13 mouse cellular contexts compared by ENCODE assay signal in genomic region chr2:37985690-37986222, GRCm38 (mm10).
DNase-seq lines count a peak whose midpoint lies in the region; ATAC-seq and TF ChIP-seq lines count a peak whose summit lies in the region.
"Had no signal": no experiment of that assay in that cellular context is flagged by ENCODE, and none has a peak within 500 bp of the region (broad histone marks: within the 10 kb centered on the region; RNA-seq: fewer than 3 reads in every experiment).

No protein-coding gene starts in this region.

- no peak for ATAC-seq in midbrain, embryonic 16.5 days
- no peak for ATAC-seq in midbrain, embryonic 13.5 days

- no peak for TF ChIP-seq POLR2A in embryonic fibroblast, embryonic 13.5 days (IDR thresholded peaks at IDR 0.05; ENCODE audit: low read depth, low read length)

- no peak overlapping the region for H3K9ac ChIP-seq in midbrain, embryonic 16.5 days (ENCODE audit: low read depth, low read length)
- H3K9ac ChIP-seq in midbrain, embryonic 13.5 days (replicated peaks): no peak overlapping the region
- H3K9ac ChIP-seq: hindbrain, embryonic 12.5 days had no signal

- H3K9me3 ChIP-seq in midbrain, embryonic 16.5 days (replicated peaks; ENCODE audit: control insufficient read depth, low read length, poor library complexity, severe bottlenecking): no peaks in the 10 kb centered on the region
- H3K9me3 ChIP-seq in midbrain, embryonic 13.5 days: no peaks in the 10 kb centered on the region
- H3K9me3 ChIP-seq: hindbrain, embryonic 12.5 days had no signal

- DNase-seq in gastrocnemius, adult 18-20 months (ENCODE audit: low spot score): peak; percentile 13
- DNase-seq in gastrocnemius, postnatal 10 days: no peak
- peak; percentile 48 for DNase-seq in mesoderm, embryonic 11.5 days (ENCODE audit: low read depth, low spot score)
- no peak for DNase-seq in adrenal gland, adult 18-20 months (ENCODE audit: low spot score in 2 of 2)
- DNase-seq in spleen, postnatal 14 days (ENCODE audit: low spot score in 2 of 2): no peak
- DNase-seq: adrenal gland, postnatal 14 days; cerebellum, adult 11 months; lung, postnatal 10 days had no signal

- 0 out of 2 replicates have a peak overlapping the region, but pooled peaks have one; percentile 22 for H3K27ac ChIP-seq in midbrain, embryonic 16.5 days (ENCODE audit: low read length)
- H3K27ac ChIP-seq in midbrain, embryonic 13.5 days: no peak overlapping the region
- H3K27ac ChIP-seq in embryonic fibroblast, embryonic 13.5 days (ENCODE audit: insufficient read depth, low read length): peak overlapping the region; percentile 47
- H3K27ac ChIP-seq: hindbrain, embryonic 12.5 days had no signal

- H3K27me3 ChIP-seq in midbrain, embryonic 16.5 days (ENCODE audit: control insufficient read depth, insufficient read depth, low read depth, low read length): no peaks in the 10 kb centered on the region
- H3K27me3 ChIP-seq in midbrain, embryonic 13.5 days: no peaks in the 10 kb centered on the region
- H3K27me3 ChIP-seq: hindbrain, embryonic 12.5 days had no signal

- H3K4me1 ChIP-seq in midbrain, embryonic 16.5 days (ENCODE audit: control insufficient read depth, insufficient read depth, low read length): peaks cover 9% of the 10 kb centered on the region
- peaks cover 8% of the 10 kb centered on the region for H3K4me1 ChIP-seq in midbrain, embryonic 13.5 days (replicated peaks)
- H3K4me1 ChIP-seq in embryonic fibroblast, embryonic 13.5 days (ENCODE audit: control insufficient read depth, insufficient read depth, low read length): peaks cover 2% of the 10 kb centered on the region; the same call in 1 of the 2 replicates
- H3K4me1 ChIP-seq: hindbrain, embryonic 12.5 days had no signal

- 44% methylated on average over 5 of the region's 5 CpGs for WGBS in midbrain, embryonic 16.5 days
- 62% methylated on average over 5 of the region's 5 CpGs for WGBS in midbrain, embryonic 13.5 days

- H3K36me3 ChIP-seq in midbrain, embryonic 16.5 days (ENCODE audit: control insufficient read depth, insufficient read depth, low read length): no peaks in the 10 kb centered on the region
- no peaks in the 10 kb centered on the region for H3K36me3 ChIP-seq in midbrain, embryonic 13.5 days
- H3K36me3 ChIP-seq: hindbrain, embryonic 12.5 days had no signal

- no peak overlapping the region for H3K4me2 ChIP-seq in midbrain, embryonic 16.5 days (ENCODE audit: low read length)
- H3K4me2 ChIP-seq in midbrain, embryonic 13.5 days (replicated peaks): no peak overlapping the region
- H3K4me2 ChIP-seq: hindbrain, embryonic 12.5 days had no signal

- TF ChIP-seq CTCF in embryonic fibroblast, embryonic 13.5 days (IDR thresholded peaks at IDR 0.05; ENCODE audit: borderline replicate concordance, insufficient read depth, low read length): no peak

- H3K4me3 ChIP-seq in midbrain, embryonic 16.5 days (ENCODE audit: low read depth, low read length): no peak overlapping the region
- H3K4me3 ChIP-seq in midbrain, embryonic 13.5 days (replicated peaks): no peak overlapping the region
- no peak overlapping the region for H3K4me3 ChIP-seq in embryonic fibroblast, embryonic 13.5 days (ENCODE audit: insufficient read depth, low read length)
- H3K4me3 ChIP-seq: hindbrain, embryonic 12.5 days; myocyte had no signal

Comparison
In these comparisons a context has a peak if more than half of its experiments do, and no peak if none do; other contexts are left out.
1. DNase-seq: peak in gastrocnemius, adult 18-20 months (single experiment) and mesoderm, embryonic 11.5 days (single experiment); none in gastrocnemius, postnatal 10 days (single experiment), adrenal gland, adult 18-20 months (0 of 2) and spleen, postnatal 14 days (0 of 2).